Mouse (Mus musculus) CH12.LX (cell line): ENCODE data around the gene Aspm. TPM values are rescaled to one million over a fixed set of nuclear protein-coding genes. Genes with fewer than 3 reads are reported as not detected.

Source experiments
- DNase-seq: peaks from one replicate; pipeline ENCODE4 v3.0.0-alpha.2; 2013; ENCODE audit errors: extremely low read depth
- H3K27ac ChIP-seq: 2 replicates; pipeline ENCODE4 v1.5.1; 2012; ENCODE audit warnings: low read depth, mild to moderate bottlenecking, control low read depth, moderate library complexity; ENCODE audit not compliant: insufficient read depth
- H3K27me3 ChIP-seq: replicated peaks from 2 replicates; pipeline ENCODE3; 2012; ENCODE audit warnings: inconsistent platforms
- H3K36me3 ChIP-seq, 2 experiments: replicated peaks in 1 of 2; 2 replicates each; pipeline versions ENCODE3 to v1.6.1; 2012; ENCODE audit warnings: inconsistent platforms in 1 of 2, low read length in 1 of 2, mild to moderate bottlenecking in 1 of 2, mixed read lengths in 1 of 2, moderate library complexity in 1 of 2; ENCODE audit not compliant: control insufficient read depth in 1 of 2, insufficient read depth in 1 of 2
- H3K4me1 ChIP-seq, 2 experiments: 2 replicates each; pipeline ENCODE4 v1.6.1; 2012; ENCODE audit warnings: inconsistent platforms in 1 of 2, moderate library complexity in 1 of 2; ENCODE audit not compliant: insufficient read depth in 2 of 2, control insufficient read depth in 1 of 2
- H3K4me2 ChIP-seq: 2 replicates; pipeline ENCODE4 v1.6.1; 2012; ENCODE audit warnings: low read depth, mild to moderate bottlenecking, control low read depth; ENCODE audit not compliant: poor library complexity, insufficient read depth, severe bottlenecking
- H3K4me3 ChIP-seq, 3 experiments: fragments of 150-350 bp in 1 of 3; sonication (generic) in 1 of 3; replicated peaks in 1 of 3; 2 replicates each; pipeline versions ENCODE3 to v1.5.1; 2011 to 2012; ENCODE audit warnings: low read depth in 2 of 3, low read length in 2 of 3, mild to moderate bottlenecking in 2 of 3, moderate library complexity in 2 of 3, control low read depth in 1 of 3, improper control_type of control experiment in 1 of 3, inconsistent platforms in 1 of 3, mixed read lengths in 1 of 3; ENCODE audit not compliant: poor library complexity in 1 of 3
- H3K79me2 ChIP-seq: replicated peaks from 2 replicates; pipeline ENCODE4 v1.6.1; 2012; ENCODE audit warnings: mild to moderate bottlenecking, moderate library complexity; ENCODE audit not compliant: control insufficient read depth, poor library complexity, insufficient read depth, severe bottlenecking; ENCODE audit errors: extremely low read depth
- H3K9ac ChIP-seq: 2 replicates; pipeline ENCODE4 v1.6.1; 2012; ENCODE audit warnings: low read depth, mild to moderate bottlenecking, control low read depth, moderate library complexity; ENCODE audit not compliant: insufficient read depth
- H3K9me3 ChIP-seq: replicated peaks from 2 replicates; pipeline ENCODE3; 2012; ENCODE audit warnings: low read length, inconsistent platforms, mixed read lengths
- BHLHE40 ChIP-seq: IDR thresholded peaks from 2 replicates; pipeline ENCODE4 v1.6.1; 2011; ENCODE audit warnings: mild to moderate bottlenecking, low read depth, low read length, improper control_type of control experiment
- CHD1 ChIP-seq: IDR thresholded peaks from 2 replicates; pipeline ENCODE4 v1.6.1; 2012; ENCODE audit warnings: low read depth, low read length, improper control_type of control experiment, inconsistent platforms
- CHD2 ChIP-seq: IDR thresholded peaks from 2 replicates; pipeline ENCODE4 v1.6.1; 2011; ENCODE audit warnings: low read length, improper control_type of control experiment
- CTCF ChIP-seq, 2 experiments: IDR thresholded peaks in 1 of 2; conservative IDR thresholded peaks in 1 of 2; 2 replicates each; pipeline ENCODE4 v1.5.1; 2011 to 2012; ENCODE audit warnings: low read depth in 2 of 2, low read length in 2 of 2, improper control_type of control experiment in 1 of 2, inconsistent platforms in 1 of 2, mild to moderate bottlenecking in 1 of 2, moderate library complexity in 1 of 2
- EP300 ChIP-seq: IDR thresholded peaks from 2 replicates; pipeline ENCODE4 v1.6.1; 2011; ENCODE audit warnings: low read length, improper control_type of control experiment
- ETS1 ChIP-seq: conservative IDR thresholded peaks from 2 replicates; pipeline ENCODE4 v1.6.1; 2012; ENCODE audit warnings: low read depth, mild to moderate bottlenecking, inconsistent platforms, low read length, improper control_type of control experiment, moderate library complexity
- HCFC1 ChIP-seq: IDR thresholded peaks from 2 replicates; pipeline ENCODE4 v1.6.1; 2012; ENCODE audit warnings: low read depth, mild to moderate bottlenecking, inconsistent platforms, low read length, improper control_type of control experiment
- IRF4 ChIP-seq: IDR thresholded peaks from 2 replicates; pipeline ENCODE4 v1.6.1; 2014; ENCODE audit warnings: low read depth, mild to moderate bottlenecking, inconsistent platforms, low read length, improper control_type of control experiment
- JUN ChIP-seq: IDR thresholded peaks from 2 replicates; pipeline ENCODE4 v1.6.1; 2011; ENCODE audit warnings: low read depth, mild to moderate bottlenecking, low read length, improper control_type of control experiment, moderate library complexity; ENCODE audit not compliant: insufficient read depth
- KAT2A ChIP-seq: IDR thresholded peaks from 2 replicates; pipeline ENCODE4 v1.6.1; 2012; ENCODE audit warnings: low read length, improper control_type of control experiment, inconsistent platforms; ENCODE audit not compliant: insufficient replicate concordance
- MAFK ChIP-seq: IDR thresholded peaks from 2 replicates; pipeline ENCODE4 v1.6.1; 2011; ENCODE audit warnings: low read length, improper control_type of control experiment; ENCODE audit not compliant: insufficient replicate concordance
- MAX ChIP-seq: IDR thresholded peaks from 2 replicates; pipeline ENCODE4 v1.6.1; 2011; ENCODE audit warnings: low read length, improper control_type of control experiment
- MAZ ChIP-seq: IDR thresholded peaks from 2 replicates; pipeline ENCODE4 v1.6.1; 2012; ENCODE audit warnings: low read depth, mild to moderate bottlenecking, inconsistent platforms, low read length, improper control_type of control experiment, moderate library complexity
- POLR2AphosphoS2 ChIP-seq: IDR thresholded peaks from 2 replicates; pipeline ENCODE4 v1.6.1; 2011; ENCODE audit warnings: low read depth, low read length, improper control_type of control experiment
- SIN3A ChIP-seq: IDR thresholded peaks from 2 replicates; pipeline ENCODE4 v1.6.1; 2012; ENCODE audit warnings: low read length, improper control_type of control experiment, inconsistent platforms
- TBP ChIP-seq: conservative IDR thresholded peaks from 2 replicates; pipeline ENCODE4 v1.6.1; 2011; ENCODE audit warnings: low read depth, low read length, improper control_type of control experiment
- USF1 ChIP-seq: IDR thresholded peaks from 2 replicates; pipeline ENCODE4 v1.6.1; 2014; ENCODE audit warnings: low read depth, mild to moderate bottlenecking, inconsistent platforms, low read length, improper control_type of control experiment
- ZC3H11A ChIP-seq: IDR thresholded peaks from 2 replicates; pipeline ENCODE4 v1.6.1; 2012; ENCODE audit warnings: low read depth, mild to moderate bottlenecking, inconsistent platforms, low read length, improper control_type of control experiment
- ZMIZ1 ChIP-seq: IDR thresholded peaks from 2 replicates; pipeline ENCODE4 v1.6.1; 2012; ENCODE audit warnings: low read depth, mild to moderate bottlenecking, inconsistent platforms, low read length, improper control_type of control experiment
- ZNF384 ChIP-seq: IDR thresholded peaks from 2 replicates; pipeline ENCODE4 v1.6.1; 2012; ENCODE audit warnings: low read depth, low read length, improper control_type of control experiment, inconsistent platforms
- dilution Hi-C: fragments of 300-500 bp; cut with MboI; formaldehyde crosslinking; loops from 2 replicates; pipeline ENCODE4 v1.14.3; 2020; ENCODE audit warnings: low sequenced_read_pairs; ENCODE audit not compliant: extremely low pct_unique_long_range_greater_than_20kb, extremely low pct_ligation_motif_present
- in situ Hi-C: fragments of 300-500 bp; cut with MboI; formaldehyde crosslinking; loops from 3 replicates; pipeline ENCODE4 v1.14.3; 2019; ENCODE audit warnings: low sequenced_read_pairs, low pct_ligation_motif_present, low pct_unique_long_range_greater_than_20kb, mixed read lengths
- polyA plus RNA-seq: library from polyadenylated mRNA; unstranded; fragments of >175 nt; gene quantifications from 2 replicates; pipeline ENCODE4 v1.2.1, GENCODE M21; 2012; ENCODE audit warnings: low read depth; ENCODE audit not compliant: insufficient read length
- total RNA-seq, 2 experiments: library from RNA; depleted of rRNA; stranded (reverse); fragments of 300-350 nt in 1 of 2; fragments of >200 nt in 1 of 2; gene quantifications; 2 replicates each; pipeline ENCODE4 v1.2.3; 2012 to 2014

Gene Aspm
- total and polyA plus RNA-seq, 3 experiments = 19.5 to 20.6 (median 19.6) TPM

GRCm38 (mm10) chr1:139481146-139481545 is 26.6 kb downstream of the Aspm start:
- TF ChIP-seq KAT2A (no peak), ETS1 (no peak)
- Histone ChIP-seq H3K9ac (no peak overlapping the region), H3K4me3 (no peak overlapping the region), H3K27ac (no peak overlapping the region), H3K4me2 (no peak overlapping the region), H3K9me3 (no peaks in the 10 kb centered on the region), H3K4me1 (no peaks in the 10 kb centered on the region), H3K36me3 (peaks cover 51 to 82% of the 10 kb centered on the region in 2 experiments), H3K27me3 (no peaks in the 10 kb centered on the region), H3K79me2 (no peaks in the 10 kb centered on the region)
- DNase-seq = no peak
- dilution Hi-C loops = no loop called here
- in situ Hi-C loops = no loop called here

DNA sequence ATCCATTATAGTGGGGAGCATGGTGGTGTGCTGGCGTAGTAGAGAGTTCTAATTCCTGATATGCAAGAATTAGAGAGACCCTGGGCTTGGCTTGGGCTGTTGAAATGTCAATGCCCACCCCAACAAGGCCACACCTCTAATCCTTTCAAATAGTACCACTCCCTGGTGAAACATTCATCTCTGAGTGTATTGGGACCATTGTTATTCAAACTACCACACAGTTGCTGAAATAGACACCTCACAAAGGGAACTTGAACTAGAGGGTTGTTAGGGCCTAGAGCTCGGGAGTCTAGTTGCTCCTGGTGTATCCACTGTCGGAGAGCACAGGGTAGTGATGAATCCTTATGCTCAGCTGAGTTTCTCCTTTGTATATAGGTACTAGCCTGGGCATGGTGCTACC is 40.1 kb downstream of the Aspm start:
- no peaks in the 10 kb centered on the region for H3K27me3 ChIP-seq
- in situ Hi-C loops (no loop called here), dilution Hi-C loops (no loop called here)
- no peak for DNase-seq
- H3K4me2 ChIP-seq = no peak overlapping the region
- no peak overlapping the region for H3K4me3 ChIP-seq
- no peak overlapping the region for H3K27ac ChIP-seq
- H3K9ac ChIP-seq = no peak overlapping the region
- H3K9me3 ChIP-seq = no peaks in the 10 kb centered on the region
- no peak for TF ChIP-seq IRF4
- no peak for TF ChIP-seq ZC3H11A
- TF ChIP-seq MAX = no peak
- no peak for TF ChIP-seq ZNF384
- no peak for TF ChIP-seq BHLHE40
- no peak for TF ChIP-seq HCFC1
- TF ChIP-seq JUN = no peak
- no peak for TF ChIP-seq MAFK
- TF ChIP-seq POLR2AphosphoS2 = no peak
- TF ChIP-seq USF1 = no peak
- no peak for TF ChIP-seq CTCF (conservative IDR thresholded peaks at IDR 0.05 in 1 of 2, IDR thresholded peaks at IDR 0.05 in 1 of 2; ENCODE audit: low read depth in 2 of 2, low read length in 2 of 2)
- no peak for TF ChIP-seq CHD1
- TF ChIP-seq MAZ = no peak
- TF ChIP-seq TBP = no peak
- no peak for TF ChIP-seq ZMIZ1
- no peak for TF ChIP-seq CHD2
- no peak for TF ChIP-seq SIN3A
- no peak for TF ChIP-seq EP300
- TF ChIP-seq, all 38 proteins: peak for 0
- H3K4me1 ChIP-seq = no peaks in the 10 kb centered on the region
- H3K36me3 ChIP-seq = peaks cover 29 to 63% of the 10 kb centered on the region in 2 experiments
- no peaks in the 10 kb centered on the region for H3K79me2 ChIP-seq
